Mouse (Mus musculus) MEL (cell line): ENCODE measurements around the gene Lrrc30. TPM values are rescaled to one million over a fixed set of nuclear protein-coding genes. Genes with fewer than 3 reads are reported as not detected.
A peak's percentile ranks its signal among the peaks of the same experiment; 100 is the strongest.

Experiments used
- DNase-seq: peaks from one replicate; pipeline ENCODE4 v3.0.0; 2011; ENCODE audit warnings: low read depth, low spot score
- H3K27ac ChIP-seq: 2 replicates; pipeline ENCODE4 v1.5.1; 2012; ENCODE audit warnings: low read depth, mild to moderate bottlenecking, control low read depth, low read length, moderate library complexity; ENCODE audit not compliant: control insufficient read depth
- H3K27me3 ChIP-seq, 2 experiments: fragments of 150-350 bp in 1 of 2; sonication (generic) in 1 of 2; 2 replicates each; pipeline ENCODE4 v1.6.1; 2012; ENCODE audit warnings: low read length in 2 of 2, mild to moderate bottlenecking in 2 of 2, improper control_type of control experiment in 1 of 2, moderate library complexity in 1 of 2; ENCODE audit not compliant: insufficient read depth in 2 of 2, control insufficient read depth in 1 of 2
- H3K36me3 ChIP-seq, 2 experiments: 2 replicates each; pipeline ENCODE4 v1.6.1; 2012 to 2014; ENCODE audit warnings: low read length in 2 of 2, improper control_type of control experiment in 1 of 2, inconsistent platforms in 1 of 2, mild to moderate bottlenecking in 1 of 2; ENCODE audit not compliant: insufficient read depth in 2 of 2, control insufficient read depth in 1 of 2
- H3K4me1 ChIP-seq, 2 experiments: fragments of 150-350 bp in 1 of 2; sonication (generic) in 1 of 2; 2 replicates each; pipeline ENCODE4 v1.6.1; 2012; ENCODE audit warnings: low read length in 2 of 2, improper control_type of control experiment in 1 of 2, mild to moderate bottlenecking in 1 of 2; ENCODE audit not compliant: insufficient read depth in 2 of 2, control insufficient read depth in 1 of 2
- H3K4me3 ChIP-seq, 2 experiments: fragments of 150-350 bp in 1 of 2; sonication (generic) in 1 of 2; 2 replicates each; pipeline ENCODE4 v1.5.1; 2012; ENCODE audit warnings: low read depth in 2 of 2, low read length in 2 of 2, mild to moderate bottlenecking in 2 of 2, moderate library complexity in 2 of 2, control low read depth in 1 of 2, improper control_type of control experiment in 1 of 2; ENCODE audit not compliant: control insufficient read depth in 1 of 2, insufficient read depth in 1 of 2
- H3K79me2 ChIP-seq: 2 replicates; pipeline ENCODE4 v1.6.1; 2012; ENCODE audit warnings: mild to moderate bottlenecking, low read length, moderate library complexity; ENCODE audit not compliant: control insufficient read depth, poor library complexity, insufficient read depth
- H3K9ac ChIP-seq: 2 replicates; pipeline ENCODE4 v1.6.1; 2012; ENCODE audit warnings: low read depth, mild to moderate bottlenecking, control low read depth, low read length, moderate library complexity; ENCODE audit not compliant: control insufficient read depth, poor library complexity, severe bottlenecking
- H3K9me3 ChIP-seq: fragments of 150-350 bp; sonication (generic); replicated peaks from 2 replicates; pipeline ENCODE4 v1.6.1; 2012; ENCODE audit warnings: mild to moderate bottlenecking, low read length, improper control_type of control experiment, moderate library complexity; ENCODE audit not compliant: insufficient read depth
- CTCF ChIP-seq, 3 experiments: IDR thresholded peaks in 2 of 3; conservative IDR thresholded peaks in 1 of 3; 2 replicates each; pipeline ENCODE4 v1.5.1; 2011 to 2012; ENCODE audit warnings: low read length in 3 of 3, low read depth in 2 of 3, mild to moderate bottlenecking in 2 of 3, improper control_type of control experiment in 1 of 3, inconsistent platforms in 1 of 3, mixed read lengths in 1 of 3, moderate library complexity in 1 of 3; ENCODE audit not compliant: control insufficient read depth in 1 of 3, insufficient read depth in 1 of 3, poor library complexity in 1 of 3, severe bottlenecking in 1 of 3
- EP300 ChIP-seq, 2 experiments: IDR thresholded peaks; 2 replicates each; pipeline ENCODE4 v1.6.1; 2011; ENCODE audit warnings: improper control_type of control experiment in 2 of 2, low read length in 2 of 2, low read depth in 1 of 2, mild to moderate bottlenecking in 1 of 2
- MEF2A ChIP-seq: IDR thresholded peaks from 2 replicates; pipeline ENCODE4 v1.6.1; 2014; ENCODE audit warnings: low read depth, mild to moderate bottlenecking, inconsistent platforms, low read length, improper control_type of control experiment; ENCODE audit not compliant: poor library complexity, insufficient replicate concordance, severe bottlenecking; ENCODE audit errors: extremely low read depth
- MYC ChIP-seq: IDR thresholded peaks from 2 replicates; pipeline ENCODE4 v1.6.1; 2011; ENCODE audit warnings: low read depth, mild to moderate bottlenecking, low read length, improper control_type of control experiment, moderate library complexity
- POLR2AphosphoS5 ChIP-seq: IDR thresholded peaks from 2 replicates; pipeline ENCODE4 v1.6.1; 2012; ENCODE audit warnings: low read depth, borderline replicate concordance, mild to moderate bottlenecking, inconsistent platforms, low read length, moderate library complexity, mixed read lengths
- RAD21 ChIP-seq: IDR thresholded peaks from 2 replicates; pipeline ENCODE4 v1.6.1; 2011; ENCODE audit warnings: mild to moderate bottlenecking, low read depth, low read length, improper control_type of control experiment
- SIN3A ChIP-seq: IDR thresholded peaks from 2 replicates; pipeline ENCODE4 v1.6.1; 2012; ENCODE audit warnings: low read length, improper control_type of control experiment, inconsistent platforms
- SMC3 ChIP-seq: IDR thresholded peaks from 2 replicates; pipeline ENCODE4 v1.6.1; 2011; ENCODE audit warnings: low read depth, low read length, improper control_type of control experiment
- TAL1 ChIP-seq: IDR thresholded peaks from 2 replicates; pipeline ENCODE4 v1.6.1; 2012; ENCODE audit warnings: mild to moderate bottlenecking, inconsistent platforms, low read length, moderate library complexity, mixed read lengths
- TBP ChIP-seq: IDR thresholded peaks from 2 replicates; pipeline ENCODE4 v1.8.0; 2011; ENCODE audit warnings: low read depth, low read length, improper control_type of control experiment
- polyA plus RNA-seq, 2 experiments: library from polyadenylated mRNA; stranded (reverse) in 1 of 2; unstranded in 1 of 2; fragments of >175 nt in 1 of 2; fragments of >200 nt in 1 of 2; gene quantifications; 2 replicates each; pipeline versions ENCODE4 v1.2.1 to v1.2.4; 2012; ENCODE audit warnings: low replicate concordance in 2 of 2, low read depth in 1 of 2; ENCODE audit not compliant: insufficient read length in 2 of 2, insufficient read depth in 1 of 2, missing spikeins in 1 of 2
- total RNA-seq: library from RNA; depleted of rRNA; stranded (reverse); fragments of 300-350 nt; gene quantifications from 2 replicates; pipeline ENCODE4 v1.2.3, GENCODE M21; 2012

Lrrc30 gene
- total and polyA plus RNA-seq, 3 experiments, result not detected

DNA sequence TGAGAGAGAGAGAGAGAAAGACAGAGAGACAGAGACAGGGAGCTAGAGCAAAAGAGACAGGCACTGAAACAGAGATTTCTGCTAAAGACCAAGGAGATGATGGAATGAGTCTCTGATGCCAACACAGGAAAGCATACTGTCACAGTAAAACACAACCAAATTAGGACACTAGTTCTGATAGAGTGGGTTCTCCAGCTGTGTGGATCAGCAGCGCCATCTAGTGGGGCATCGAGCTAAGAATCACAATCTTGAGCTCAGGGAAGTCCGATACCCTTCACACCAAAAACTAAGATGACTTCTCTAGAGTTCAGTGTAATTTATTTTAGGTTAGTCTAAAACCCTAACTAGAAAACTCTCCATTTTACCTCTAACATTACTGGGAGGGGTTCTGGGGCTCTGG lies 35.5 kb upstream of the Lrrc30 start:
- no peak for TF ChIP-seq MYC
- peak; percentile 4 for TF ChIP-seq RAD21
- peak; percentile 17 to 29 (median 21); a peak in 2 of 6 replicates for TF ChIP-seq CTCF (IDR thresholded peaks at IDR 0.05 in 2 of 3, conservative IDR thresholded peaks at IDR 0.05 in 1 of 3; ENCODE audit: control insufficient read depth in 1 of 3, insufficient read depth in 1 of 3, low read depth in 2 of 3, low read length in 3 of 3, poor library complexity in 1 of 3, severe bottlenecking in 1 of 3)
- TF ChIP-seq, all 39 proteins: peak for 2
- DNase-seq, result peak; percentile 2
- H3K9ac ChIP-seq, result no peak overlapping the region
- H3K4me1 ChIP-seq, result no peaks in the 10 kb centered on the region
- H3K4me3 ChIP-seq, result no peak overlapping the region
- no peaks in the 10 kb centered on the region for H3K79me2 ChIP-seq
- H3K36me3 ChIP-seq, result no peaks in the 10 kb centered on the region
- H3K27ac ChIP-seq, result no peak overlapping the region
- H3K9me3 ChIP-seq, result no peaks in the 10 kb centered on the region
- no peaks in the 10 kb centered on the region for H3K27me3 ChIP-seq

DNA sequence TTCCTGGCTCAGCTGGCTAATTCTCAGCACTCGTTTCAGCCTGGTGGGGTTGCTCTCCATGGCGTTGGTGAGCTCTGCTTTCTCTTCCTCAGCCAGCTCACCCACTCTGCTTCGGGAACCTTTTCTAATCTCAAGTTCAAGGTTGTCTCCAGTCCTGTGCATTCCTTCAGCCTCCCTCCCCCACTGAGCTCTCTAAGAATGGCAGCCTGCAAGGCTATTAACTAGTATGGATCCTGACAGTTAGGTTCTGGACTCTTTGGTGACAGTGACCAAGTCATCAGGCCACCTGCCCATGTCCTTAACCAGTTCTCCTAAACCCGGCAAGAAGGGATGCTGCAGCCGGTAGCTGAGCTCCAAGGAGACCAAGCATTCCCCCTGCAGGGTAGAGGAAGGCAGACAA lies 34.5 kb upstream of the Lrrc30 start:
- H3K4me3 ChIP-seq, result no peak overlapping the region

DNA sequence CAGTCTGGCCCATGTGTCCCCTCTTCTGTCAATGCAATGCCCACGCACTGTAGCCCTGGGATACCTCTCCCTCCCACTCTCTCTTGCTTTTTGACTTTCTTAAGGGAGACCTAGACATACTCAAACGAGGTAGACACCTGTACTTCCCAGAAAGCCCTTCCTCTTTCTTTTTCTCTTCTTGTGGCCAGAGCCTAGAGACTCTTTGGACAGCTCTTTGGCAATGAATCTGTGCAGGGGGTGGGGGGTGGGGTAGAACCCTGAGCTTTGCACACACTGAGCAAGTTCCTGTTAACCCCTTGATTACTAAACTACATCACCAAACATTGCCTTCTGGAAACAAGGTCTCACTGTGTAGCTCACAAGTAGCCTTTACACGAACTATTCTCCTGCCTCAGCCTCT lies 31.8 kb upstream of the Lrrc30 start:
- Histone ChIP-seq H3K27ac (no peak overlapping the region), H3K36me3 (no peaks in the 10 kb centered on the region), H3K27me3 (no peaks in the 10 kb centered on the region), H3K9ac (no peak overlapping the region), H3K4me1 (no peaks in the 10 kb centered on the region), H3K9me3 (no peaks in the 10 kb centered on the region)
- DNase-seq, result no peak
- TF ChIP-seq TBP (no peak), POLR2AphosphoS5 (no peak), EP300 (IDR thresholded peaks at IDR 0.05; ENCODE audit: low read depth in 1 of 2, low read length in 2 of 2) (no peak), RAD21 (no peak)
- TF ChIP-seq, all 39 proteins: peak for 0
- H3K79me2 ChIP-seq, result no peaks in the 10 kb centered on the region
- no peak overlapping the region for H3K4me3 ChIP-seq

More for the DNA sequence above, 34.5 kb upstream of the Lrrc30 start:
- Histone ChIP-seq H3K27ac (no peak overlapping the region), H3K9me3 (no peaks in the 10 kb centered on the region), H3K79me2 (no peaks in the 10 kb centered on the region), H3K27me3 (no peaks in the 10 kb centered on the region), H3K9ac (no peak overlapping the region), H3K4me1 (no peaks in the 10 kb centered on the region), H3K36me3 (no peaks in the 10 kb centered on the region)
- TF ChIP-seq TAL1 (no peak), TBP (no peak)
- DNase-seq, result no peak

DNA sequence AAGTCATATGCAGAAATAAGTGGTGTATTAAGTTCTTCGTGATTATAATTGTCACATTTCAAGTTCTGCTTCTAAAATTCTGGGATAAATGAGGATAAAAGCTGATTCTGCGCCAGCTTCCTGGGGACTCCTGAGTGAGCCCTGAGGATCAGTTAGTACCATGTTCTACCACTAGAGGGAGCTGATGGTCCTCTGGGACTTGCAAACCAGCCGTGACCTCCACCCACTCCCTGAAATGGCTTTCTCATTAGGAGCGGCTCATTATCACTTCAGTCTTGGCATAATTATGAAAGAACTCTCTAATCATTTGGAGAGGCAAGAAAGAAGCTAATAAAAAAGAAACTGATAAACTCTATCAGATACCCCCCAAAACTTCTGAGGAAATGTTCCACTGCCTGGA lies 19.0 kb upstream of the Lrrc30 start:
- Histone ChIP-seq H3K36me3 (no peaks in the 10 kb centered on the region), H3K9me3 (no peaks in the 10 kb centered on the region), H3K27ac (no peak overlapping the region), H3K4me1 (no peaks in the 10 kb centered on the region), H3K79me2 (no peaks in the 10 kb centered on the region), H3K27me3 (no peaks in the 10 kb centered on the region), H3K9ac (no peak overlapping the region), H3K4me3 (no peak overlapping the region)
- DNase-seq, result peak; percentile 32
- TF ChIP-seq CTCF (IDR thresholded peaks at IDR 0.05 in 2 of 3, conservative IDR thresholded peaks at IDR 0.05 in 1 of 3; ENCODE audit: control insufficient read depth in 1 of 3, insufficient read depth in 1 of 3, low read depth in 2 of 3, low read length in 3 of 3, poor library complexity in 1 of 3, severe bottlenecking in 1 of 3), result peak; percentile 43 to 48 (median 46)
- no peak for TF ChIP-seq SIN3A
- TF ChIP-seq SMC3, result peak; percentile 36; the same call in 1 of the 2 replicates
- no peak for TF ChIP-seq MEF2A
- TF ChIP-seq RAD21, result peak; percentile 39
